Mouse (Mus musculus): ENCODE results near the gene Arhgdib. TPM values are rescaled to one million over a fixed set of nuclear protein-coding genes. Genes with fewer than 3 reads are reported as not detected.

Arhgdib gene
- polyA plus RNA-seq, 1 experiment from 2014 or later: 145 TPM

GRCm38 (mm10) chr6:136902527-136902926, 39.2 kb downstream of the Arhgdib start:
- H3K9me3 ChIP-seq (replicated peaks): no peaks in the 10 kb centered on the region
- peaks cover 32% of the 10 kb centered on the region for H3K4me1 ChIP-seq
- no peak overlapping the region for H3K27ac ChIP-seq (replicated peaks)
- ATAC-seq (ENCODE audit: insufficient number of reproducible peaks, low FRiP score, low TSS enrichment, low read depth): no peak
- no peaks in the 10 kb centered on the region for H3K27me3 ChIP-seq
- H3K36me3 ChIP-seq: no peaks in the 10 kb centered on the region
- no peak overlapping the region for H3K4me2 ChIP-seq (replicated peaks)
- 82% methylated on average over 9 of the region's 9 CpGs for WGBS
- H3K4me3 ChIP-seq (replicated peaks): no peak overlapping the region
- H3K9ac ChIP-seq: no peak overlapping the region

- Histone ChIP-seq H3K36me3 (no peaks in the 10 kb centered on the region), H3K9me3 (replicated peaks) (no peaks in the 10 kb centered on the region), H3K27ac (replicated peaks) (no peak overlapping the region), H3K4me1 (peaks cover 18% of the 10 kb centered on the region; the same call in 1 of the 2 replicates), H3K27me3 (no peaks in the 10 kb centered on the region), H3K4me2 (replicated peaks) (no peak overlapping the region), H3K9ac (no peak overlapping the region), H3K4me3 (replicated peaks) (no peak overlapping the region)
- no peak for ATAC-seq (ENCODE audit: insufficient number of reproducible peaks, low FRiP score, low TSS enrichment, low read depth)
- WGBS: 69% methylated on average over 2 of the region's 2 CpGs
Observed at GRCm38 (mm10) chr6:136901010-136901409, 40.7 kb downstream of the Arhgdib start.

GRCm38 (mm10) chr6:136900369-136901009, 41.2 kb downstream of the Arhgdib start:
- Histone ChIP-seq H3K4me2 (replicated peaks) (no peak overlapping the region), H3K36me3 (no peaks in the 10 kb centered on the region), H3K9ac (no peak overlapping the region), H3K4me1 (peaks cover 18% of the 10 kb centered on the region; the same call in 1 of the 2 replicates), H3K4me3 (replicated peaks) (no peak overlapping the region), H3K27me3 (no peaks in the 10 kb centered on the region), H3K9me3 (replicated peaks) (no peaks in the 10 kb centered on the region), H3K27ac (replicated peaks) (no peak overlapping the region)
- 71% methylated on average over 4 of the region's 4 CpGs for WGBS
- ATAC-seq (ENCODE audit: insufficient number of reproducible peaks, low FRiP score, low TSS enrichment, low read depth): no peak

GRCm38 (mm10) chr6:136898954-136899353, 42.7 kb downstream of the Arhgdib start:
- no peak overlapping the region for H3K27ac ChIP-seq (replicated peaks)
- no peak overlapping the region for H3K4me3 ChIP-seq (replicated peaks)
- H3K4me2 ChIP-seq (replicated peaks): no peak overlapping the region
- H3K9ac ChIP-seq: no peak overlapping the region
- H3K27me3 ChIP-seq: no peaks in the 10 kb centered on the region
- no peaks in the 10 kb centered on the region for H3K36me3 ChIP-seq
- 76% methylated on average over 2 of the region's 2 CpGs for WGBS
- H3K4me1 ChIP-seq: peaks cover 23% of the 10 kb centered on the region
- ATAC-seq (ENCODE audit: insufficient number of reproducible peaks, low FRiP score, low TSS enrichment, low read depth): no peak
- H3K9me3 ChIP-seq (replicated peaks): no peaks in the 10 kb centered on the region

GRCm38 (mm10) chr6:136898222-136898621, 43.5 kb downstream of the Arhgdib start:
- 43% methylated on average over 4 of the region's 4 CpGs for WGBS
- no peaks in the 10 kb centered on the region for H3K36me3 ChIP-seq
- H3K27ac ChIP-seq (replicated peaks): peak overlapping the region; percentile 5
- H3K4me2 ChIP-seq (replicated peaks): no peak overlapping the region
- no peak overlapping the region for H3K9ac ChIP-seq
- no peaks in the 10 kb centered on the region for H3K27me3 ChIP-seq
- H3K4me1 ChIP-seq: peaks cover 20% of the 10 kb centered on the region
- ATAC-seq (ENCODE audit: insufficient number of reproducible peaks, low FRiP score, low TSS enrichment, low read depth): no peak
- H3K9me3 ChIP-seq (replicated peaks): no peaks in the 10 kb centered on the region
- no peak overlapping the region for H3K4me3 ChIP-seq (replicated peaks)

- Histone ChIP-seq H3K36me3 (no peaks in the 10 kb centered on the region), H3K27me3 (no peaks in the 10 kb centered on the region), H3K4me1 (peaks cover 20% of the 10 kb centered on the region), H3K4me2 (replicated peaks) (no peak overlapping the region), H3K4me3 (replicated peaks) (no peak overlapping the region), H3K27ac (replicated peaks) (peak overlapping the region; percentile 5), H3K9me3 (replicated peaks) (no peaks in the 10 kb centered on the region), H3K9ac (no peak overlapping the region)
- WGBS: 41% methylated on average over 4 of the region's 4 CpGs
- ATAC-seq (ENCODE audit: insufficient number of reproducible peaks, low FRiP score, low TSS enrichment, low read depth): no peak
Observed at GRCm38 (mm10) chr6:136897789-136898188, 43.9 kb downstream of the Arhgdib start.

GRCm38 (mm10) chr6:136894532-136895339, 47.0 kb downstream of the Arhgdib start:
- Histone ChIP-seq H3K27me3 (no peaks in the 10 kb centered on the region), H3K4me3 (replicated peaks) (no peak overlapping the region), H3K9ac (no peak overlapping the region), H3K36me3 (no peaks in the 10 kb centered on the region), H3K4me1 (peaks cover 20% of the 10 kb centered on the region), H3K9me3 (replicated peaks) (no peaks in the 10 kb centered on the region), H3K4me2 (replicated peaks) (no peak overlapping the region), H3K27ac (replicated peaks) (peak overlapping the region; percentile 58; the same call in 1 of the 2 replicates)
- WGBS: 42% methylated on average over 15 of the region's 15 CpGs
- ATAC-seq (ENCODE audit: insufficient number of reproducible peaks, low FRiP score, low TSS enrichment, low read depth): no peak

GRCm38 (mm10) chr6:136892002-136892401, 49.7 kb downstream of the Arhgdib start:
- no peak for ATAC-seq (ENCODE audit: insufficient number of reproducible peaks, low FRiP score, low TSS enrichment, low read depth)
- Histone ChIP-seq H3K27me3 (no peaks in the 10 kb centered on the region), H3K9ac (no peak overlapping the region), H3K4me3 (replicated peaks) (no peak overlapping the region), H3K9me3 (replicated peaks) (no peaks in the 10 kb centered on the region), H3K4me1 (peaks cover 9% of the 10 kb centered on the region), H3K4me2 (replicated peaks) (no peak overlapping the region), H3K27ac (replicated peaks) (no peak overlapping the region), H3K36me3 (no peaks in the 10 kb centered on the region)
- WGBS: 92% methylated on average over 2 of the region's 2 CpGs

- Histone ChIP-seq H3K27ac (replicated peaks) (no peak overlapping the region), H3K9ac (no peak overlapping the region), H3K36me3 (no peaks in the 10 kb centered on the region), H3K4me2 (replicated peaks) (no peak overlapping the region), H3K4me1 (peaks cover 3% of the 10 kb centered on the region; the same call in 1 of the 2 replicates), H3K4me3 (replicated peaks) (no peak overlapping the region), H3K27me3 (no peaks in the 10 kb centered on the region), H3K9me3 (replicated peaks) (no peaks in the 10 kb centered on the region)
- 91% methylated on average over 6 of the region's 6 CpGs for WGBS
- ATAC-seq (ENCODE audit: insufficient number of reproducible peaks, low FRiP score, low TSS enrichment, low read depth): no peak
Observed at GRCm38 (mm10) chr6:136889554-136889953, 52.1 kb downstream of the Arhgdib start.

- no peaks in the 10 kb centered on the region for H3K27me3 ChIP-seq
- WGBS: 87% methylated on average over 6 of the region's 6 CpGs
- H3K27ac ChIP-seq (replicated peaks): no peak overlapping the region
- no peaks in the 10 kb centered on the region for H3K36me3 ChIP-seq
- no peaks in the 10 kb centered on the region for H3K9me3 ChIP-seq (replicated peaks)
- no peaks in the 10 kb centered on the region for H3K4me1 ChIP-seq
- H3K4me2 ChIP-seq (replicated peaks): no peak overlapping the region
- no peak for ATAC-seq (ENCODE audit: insufficient number of reproducible peaks, low FRiP score, low TSS enrichment, low read depth)
- no peak overlapping the region for H3K4me3 ChIP-seq (replicated peaks)
- H3K9ac ChIP-seq: no peak overlapping the region
Observed at GRCm38 (mm10) chr6:136889067-136889466, 52.6 kb downstream of the Arhgdib start.

- Histone ChIP-seq H3K9me3 (replicated peaks) (no peaks in the 10 kb centered on the region), H3K36me3 (no peaks in the 10 kb centered on the region), H3K27me3 (no peaks in the 10 kb centered on the region), H3K9ac (no peak overlapping the region), H3K4me2 (replicated peaks) (no peak overlapping the region), H3K4me1 (no peaks in the 10 kb centered on the region), H3K27ac (replicated peaks) (no peak overlapping the region), H3K4me3 (replicated peaks) (no peak overlapping the region)
- WGBS: 61% methylated on average over 9 of the region's 9 CpGs
- no peak for ATAC-seq (ENCODE audit: insufficient number of reproducible peaks, low FRiP score, low TSS enrichment, low read depth)
Observed at GRCm38 (mm10) chr6:136887854-136888253, 53.8 kb downstream of the Arhgdib start.
